Mouse (Mus musculus) common myeloid progenitor, adult 5-6 weeks (primary cell): ENCODE measurements around the gene Mllt10. TPM values are rescaled to one million over a fixed set of nuclear protein-coding genes. Genes with fewer than 3 reads are reported as not detected.
A peak's percentile ranks its signal among the peaks of the same experiment; 100 is the strongest.

Experiments used
- ATAC-seq: replicated peaks from 2 replicates; pipeline ENCODE4 v1.8.0; 2016; ENCODE audit warnings: low read depth, mild to moderate bottlenecking, moderate TSS enrichment, inconsistent platforms; ENCODE audit not compliant: poor library complexity, severe bottlenecking
- total RNA-seq: library from RNA; stranded (forward); fragments of 200-1000, 187-1606 nt; gene quantifications from 2 replicates; pipeline ENCODE4 v1.2.3, GENCODE M21; 2017

The Mllt10 gene
- total RNA-seq, 1 experiment from 2014 or later, result 71.7 TPM

DNA sequence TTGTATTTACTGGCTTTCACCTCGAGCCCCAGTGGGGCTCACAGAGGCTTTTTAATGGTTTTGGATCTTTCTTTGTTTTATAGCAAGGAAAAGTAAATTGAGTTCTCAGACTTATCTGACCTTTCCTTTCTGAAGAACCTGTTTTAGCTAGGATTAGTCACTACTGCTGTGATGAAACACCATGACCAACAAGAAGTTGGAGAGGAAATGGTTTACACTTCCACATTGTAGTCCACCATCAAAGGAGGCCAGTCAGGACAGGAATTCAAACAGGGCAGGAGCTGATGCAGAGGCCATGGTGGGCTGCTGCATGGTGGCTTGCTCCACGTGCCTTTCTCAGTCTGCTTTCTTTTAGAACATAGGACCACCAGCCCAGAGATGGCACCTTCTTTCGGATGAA, 121.2 kb downstream of the Mllt10 start:
- ATAC-seq, result no peak

DNA sequence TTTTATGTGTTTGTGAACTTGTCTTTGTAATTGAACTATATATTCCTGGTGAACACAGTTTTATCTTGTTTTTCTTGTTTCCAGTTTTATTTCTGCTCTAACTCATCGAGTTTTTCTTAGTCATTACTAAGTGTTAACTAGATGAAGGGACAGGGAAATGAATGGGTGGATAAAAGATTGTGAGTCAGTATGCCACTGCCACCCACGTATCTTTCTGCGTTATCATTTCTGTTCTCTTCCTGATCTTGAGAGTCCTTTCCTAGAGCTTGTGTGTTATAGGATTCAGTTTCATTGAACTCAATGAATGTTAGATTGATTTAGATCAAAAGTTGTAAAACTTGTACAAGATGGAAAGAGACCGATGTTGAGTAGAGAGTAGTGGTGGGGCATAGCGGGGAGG, 125.3 kb downstream of the Mllt10 start:
- ATAC-seq, result no peak

DNA sequence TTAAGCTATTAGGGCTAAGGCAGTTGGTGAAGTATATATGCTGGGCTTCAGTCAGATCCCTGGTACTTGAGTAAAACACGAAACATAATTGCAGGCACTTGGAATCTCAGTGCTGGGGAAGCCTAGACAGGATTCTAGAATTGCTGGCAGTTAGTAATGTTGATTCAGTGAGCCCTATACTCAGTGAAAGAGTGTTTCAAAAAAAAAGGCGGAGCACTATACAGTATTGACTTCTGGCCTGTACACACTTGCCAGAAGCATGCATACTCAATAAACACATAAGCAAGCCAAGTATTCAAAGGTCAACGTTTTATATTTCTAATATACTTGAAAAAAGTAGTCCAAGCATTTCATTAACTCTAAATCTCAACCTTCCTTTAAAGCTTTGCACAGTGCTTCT, 126.6 kb downstream of the Mllt10 start:
- ATAC-seq, result no peak

DNA sequence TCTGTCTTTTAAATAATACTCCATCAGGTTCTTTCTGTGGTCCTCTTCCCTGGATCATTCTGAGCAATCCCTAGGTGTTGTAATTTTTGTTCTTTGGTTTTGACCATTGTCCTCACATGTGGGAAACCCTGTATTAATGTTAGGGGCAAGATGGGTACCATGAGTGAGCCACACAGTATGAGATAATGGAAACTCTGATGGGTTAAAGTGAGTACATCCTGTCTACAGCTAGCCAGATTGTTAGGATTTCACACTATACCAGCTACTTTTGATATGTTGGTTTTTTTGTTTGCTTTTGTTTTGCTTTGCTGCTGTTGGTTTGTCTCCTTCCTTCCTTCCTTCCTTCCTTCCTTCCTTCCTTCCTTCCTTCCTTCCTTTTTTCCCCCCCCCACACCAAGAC, 128.0 kb downstream of the Mllt10 start:
- no peak for ATAC-seq

DNA sequence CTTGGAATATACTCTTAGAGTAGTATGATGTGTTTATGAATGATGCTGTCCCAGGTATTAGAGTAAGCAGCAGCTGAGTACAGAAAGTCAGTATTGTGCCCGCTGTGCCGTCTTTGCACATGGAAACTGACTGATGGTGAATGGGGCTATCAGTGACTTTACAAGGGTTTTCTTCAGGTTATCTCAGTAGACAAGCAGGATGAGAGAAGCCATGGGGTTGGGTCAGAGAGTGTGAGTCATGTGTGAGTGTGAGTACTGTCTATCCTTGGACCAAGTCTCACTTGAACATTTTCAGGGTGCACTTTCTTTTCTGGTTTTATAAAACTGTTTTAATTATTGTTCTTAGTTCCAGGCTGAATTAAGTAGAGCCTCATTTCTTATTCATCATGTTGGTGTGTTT, 133.3 kb downstream of the Mllt10 start:
- ATAC-seq, result no peak

DNA sequence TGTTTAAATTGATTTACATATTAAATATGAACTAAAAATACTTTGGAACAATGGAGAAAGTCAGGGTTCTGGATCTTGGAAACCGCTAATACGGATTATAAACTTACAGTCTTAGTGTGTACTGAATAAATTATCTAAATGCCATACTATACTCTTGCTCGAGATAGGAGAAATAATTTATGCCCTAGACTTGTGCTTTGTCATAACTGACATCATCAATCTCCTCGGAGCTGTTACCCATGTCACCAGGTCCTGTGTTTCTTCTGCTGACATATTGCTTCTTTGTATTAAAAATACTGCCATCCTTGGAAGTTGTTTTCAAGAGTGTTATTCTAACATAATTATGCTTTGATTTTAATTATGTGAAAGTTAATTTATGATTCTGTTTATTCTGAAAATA, 140.2 kb downstream of the Mllt10 start:
- ATAC-seq, result no peak

DNA sequence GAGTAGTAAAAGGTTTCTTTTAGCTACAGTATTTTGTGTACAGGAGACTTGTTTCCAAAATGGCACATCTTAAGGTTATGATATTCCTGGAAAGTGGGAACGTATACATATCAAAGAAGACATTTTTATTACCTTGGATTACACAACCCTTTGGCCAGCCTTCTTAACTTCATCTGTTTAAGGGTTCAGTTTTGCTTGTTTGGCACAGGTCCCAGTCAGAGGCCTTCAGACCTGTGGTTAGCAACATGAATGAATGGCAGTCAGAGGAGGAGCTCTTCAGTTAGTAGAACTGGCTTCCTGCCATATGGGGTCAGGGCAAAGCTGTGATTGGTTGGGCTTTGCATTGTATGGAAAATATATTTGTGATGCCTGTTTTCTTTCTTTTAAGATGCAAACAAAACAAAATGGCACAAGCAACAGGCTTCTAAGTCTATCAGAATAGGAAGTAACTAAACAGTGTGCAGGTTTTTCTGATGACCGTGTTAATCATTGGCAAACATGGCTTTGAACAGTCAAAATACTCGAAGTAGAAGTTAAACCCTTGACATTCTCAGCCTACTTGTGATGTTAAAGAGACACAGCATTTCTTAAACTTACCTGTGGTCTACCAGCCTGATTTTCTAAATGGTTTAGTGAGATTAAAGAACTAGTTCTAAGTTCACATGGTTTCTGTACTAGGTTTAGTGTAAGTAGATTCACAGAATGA, 140.8 kb downstream of the Mllt10 start:
- peak; percentile 73 for ATAC-seq

DNA sequence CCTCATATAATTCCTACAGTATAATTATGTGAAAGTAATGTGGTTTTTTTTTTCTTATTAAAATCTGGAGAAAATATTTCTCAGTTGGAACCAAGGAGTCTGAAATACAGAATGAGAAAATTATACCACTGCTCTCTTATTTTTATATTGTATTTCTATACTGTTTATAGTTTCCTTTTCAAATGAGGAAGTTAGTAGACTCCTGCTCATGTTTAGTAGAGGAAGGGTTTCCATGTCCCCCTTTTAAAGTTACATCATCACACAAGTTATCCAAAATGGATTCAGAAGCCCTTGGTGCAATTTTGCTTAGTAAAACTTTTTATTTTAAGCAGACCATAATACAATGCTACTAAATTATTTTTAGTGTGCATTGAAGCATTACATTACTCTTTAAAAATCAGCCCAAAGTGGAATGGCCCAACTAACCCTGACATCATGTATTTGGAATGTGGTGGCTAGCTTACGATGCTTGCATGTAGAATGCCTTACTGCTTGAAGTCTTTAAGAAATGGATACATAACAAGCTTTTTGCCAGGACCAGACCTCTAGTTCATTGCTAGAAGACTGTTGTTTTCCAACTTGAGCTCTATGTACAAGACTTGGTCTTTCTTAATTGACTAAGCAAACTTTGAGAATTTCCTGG, 146.9 kb downstream of the Mllt10 start:
- ATAC-seq, result peak; percentile 58

DNA sequence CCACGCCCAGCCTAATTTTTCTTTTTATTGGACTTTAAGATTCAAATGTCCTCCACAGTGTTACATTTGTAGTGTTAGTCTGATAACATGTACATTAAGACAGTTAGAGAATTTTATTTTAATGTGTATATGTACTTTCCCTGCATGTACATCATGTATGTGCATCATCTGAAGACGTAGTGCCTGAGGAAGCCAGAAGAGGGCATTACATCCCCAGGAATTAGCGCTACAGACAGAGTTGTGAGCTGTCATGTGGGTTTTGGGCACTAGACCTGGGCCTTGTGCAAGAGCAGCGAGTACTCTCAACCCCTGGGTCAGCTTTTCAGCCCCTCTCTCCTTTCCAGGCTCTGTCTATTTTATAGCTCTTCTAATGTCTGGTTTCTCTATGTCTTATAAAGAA, 147.9 kb downstream of the Mllt10 start:
- ATAC-seq, result no peak

DNA sequence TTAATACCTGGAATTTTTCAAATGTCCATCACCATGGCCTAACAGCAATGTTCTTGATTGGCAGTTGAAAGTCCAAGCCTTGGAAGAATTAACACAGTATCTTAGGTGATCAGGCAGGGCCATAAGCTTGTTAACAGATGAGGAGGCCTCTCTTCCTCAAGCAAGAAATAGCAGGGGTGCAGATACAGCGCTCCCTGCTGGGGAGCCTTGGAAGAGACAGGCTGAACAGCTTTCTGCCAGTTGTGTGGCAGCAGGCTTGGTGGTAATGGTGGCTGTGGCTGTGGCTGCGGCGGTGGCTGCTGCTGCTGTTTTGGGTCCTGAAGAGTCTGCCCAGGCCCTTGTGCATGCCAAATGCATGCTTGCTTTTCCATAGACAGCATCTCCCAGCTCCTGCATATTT, 150.1 kb downstream of the Mllt10 start:
- peak; percentile 90 for ATAC-seq

DNA sequence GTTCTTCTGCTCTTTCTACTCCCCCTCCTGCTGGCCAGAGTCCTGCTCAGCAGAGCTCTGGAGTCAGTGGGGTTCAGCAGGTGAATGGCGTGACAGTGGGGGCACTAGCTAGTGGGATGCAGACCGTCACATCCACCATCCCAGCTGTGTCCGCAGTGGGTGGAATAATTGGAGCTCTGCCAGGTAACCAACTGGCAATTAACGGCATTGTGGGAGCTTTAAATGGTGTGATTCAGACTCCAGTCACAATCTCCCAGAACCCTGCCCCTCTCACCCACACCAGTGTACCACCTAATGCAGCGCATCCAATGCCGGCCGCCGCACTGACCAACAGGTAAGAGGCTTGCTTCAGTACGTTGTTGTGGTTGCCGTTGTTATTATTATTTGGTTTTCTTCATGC, 151.8 kb downstream of the Mllt10 start:
- ATAC-seq, result no peak

DNA sequence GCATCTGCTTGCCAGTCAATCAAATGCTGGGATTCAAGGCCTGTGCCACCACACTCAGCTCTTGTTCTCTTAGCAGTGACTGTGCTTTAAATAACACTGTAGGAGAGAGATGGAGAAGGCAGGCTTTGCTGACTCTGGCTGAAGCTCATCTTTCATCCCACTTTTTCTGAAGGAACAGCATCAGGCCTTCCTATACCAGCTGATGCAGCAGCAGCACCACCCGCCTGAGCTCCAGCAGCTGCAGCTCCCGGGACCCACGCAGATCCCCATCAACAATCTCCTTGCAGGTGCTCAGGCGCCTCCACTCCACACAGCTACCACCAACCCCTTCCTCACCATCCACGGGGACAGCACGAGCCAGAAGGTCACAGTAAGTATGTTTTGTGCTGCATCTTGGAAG, 153.5 kb downstream of the Mllt10 start:
- no peak for ATAC-seq

DNA sequence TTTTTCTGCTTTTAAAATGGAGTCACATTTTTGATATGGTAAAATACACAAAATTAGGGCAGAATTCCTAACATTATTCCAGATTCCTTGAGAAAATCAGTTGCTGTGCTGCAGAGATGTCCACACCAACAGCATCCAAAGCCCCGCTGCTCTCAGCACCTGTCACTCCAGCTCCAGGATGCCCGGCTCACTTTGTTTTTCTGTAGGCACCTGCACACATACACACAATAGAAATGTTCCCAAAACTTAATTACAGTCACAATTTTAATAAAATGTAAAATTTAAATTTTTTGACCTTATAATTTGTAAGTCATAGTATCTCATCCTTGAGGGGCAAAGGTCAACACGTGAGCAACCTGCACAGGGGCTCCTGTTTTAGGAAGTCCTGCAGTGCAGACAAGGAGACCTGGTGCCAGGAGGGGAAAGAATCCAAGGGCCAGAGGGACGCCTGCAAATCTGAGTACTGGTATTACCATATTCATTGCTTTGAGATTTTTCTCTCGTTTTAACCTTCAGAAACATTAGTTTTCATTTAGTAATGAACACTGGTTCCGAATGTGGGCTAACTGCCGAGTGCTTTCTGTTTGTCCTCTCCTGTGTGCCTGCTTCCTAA, 154.3 kb downstream of the Mllt10 start:
- no peak for ATAC-seq

DNA sequence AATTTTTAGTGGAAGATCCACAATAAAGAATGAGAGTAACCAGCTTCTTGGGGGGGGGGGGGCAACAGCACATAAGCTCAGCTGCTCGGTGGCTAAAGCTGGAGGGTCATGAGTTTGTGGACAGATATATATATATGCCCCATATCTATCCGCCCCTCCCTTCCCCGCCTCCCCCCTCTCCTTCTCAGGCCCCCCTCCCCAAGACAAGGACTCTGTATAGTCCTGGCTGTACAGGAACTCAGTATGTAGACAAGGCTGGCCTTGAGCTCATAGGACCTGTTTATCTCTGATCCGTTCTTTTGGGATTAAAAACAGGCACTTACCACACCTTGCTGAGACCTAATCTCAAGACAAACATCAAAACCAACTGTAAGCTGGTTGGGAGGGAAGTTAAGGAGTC, 154.9 kb downstream of the Mllt10 start:
- no peak for ATAC-seq

DNA sequence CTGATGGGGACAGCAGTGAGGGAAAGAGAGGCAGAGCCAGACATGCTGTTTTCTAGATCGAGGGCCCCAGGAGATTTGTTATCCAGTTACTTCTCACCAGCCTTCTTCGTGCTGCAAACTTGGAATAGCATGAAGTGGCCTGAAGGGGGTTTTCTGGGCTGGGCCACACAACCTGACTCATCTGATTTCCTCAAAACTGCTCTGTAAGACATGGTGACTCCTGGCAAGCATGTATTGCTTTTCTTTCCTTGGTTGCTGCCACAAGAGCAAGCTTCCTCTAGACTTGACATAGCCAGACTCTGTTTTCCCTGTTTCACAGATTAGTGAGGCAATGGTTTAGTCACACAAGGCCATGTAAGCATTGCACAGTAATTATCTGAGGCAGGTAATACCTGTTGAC, 159.0 kb downstream of the Mllt10 start:
- ATAC-seq, result no peak

DNA sequence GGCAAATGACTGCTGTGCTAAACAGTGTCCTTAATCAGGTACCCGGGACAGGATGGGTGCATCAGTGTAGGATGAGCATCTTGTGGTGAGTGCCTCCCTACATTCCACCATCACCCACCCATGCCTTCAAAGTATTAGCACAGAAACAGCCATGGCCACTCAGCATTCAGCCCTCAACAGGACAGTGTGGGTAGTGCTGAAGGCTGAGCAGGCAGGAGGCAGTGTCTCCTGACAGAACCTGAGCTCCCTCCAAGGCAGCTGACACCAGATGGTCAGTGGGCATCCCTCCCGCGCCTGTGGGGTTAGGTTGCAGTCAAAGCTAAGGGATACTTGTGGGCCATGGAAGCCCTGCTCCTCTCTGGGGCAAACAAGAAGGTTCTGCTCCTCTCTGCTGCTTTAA, 162.8 kb downstream of the Mllt10 start:
- no peak for ATAC-seq

DNA sequence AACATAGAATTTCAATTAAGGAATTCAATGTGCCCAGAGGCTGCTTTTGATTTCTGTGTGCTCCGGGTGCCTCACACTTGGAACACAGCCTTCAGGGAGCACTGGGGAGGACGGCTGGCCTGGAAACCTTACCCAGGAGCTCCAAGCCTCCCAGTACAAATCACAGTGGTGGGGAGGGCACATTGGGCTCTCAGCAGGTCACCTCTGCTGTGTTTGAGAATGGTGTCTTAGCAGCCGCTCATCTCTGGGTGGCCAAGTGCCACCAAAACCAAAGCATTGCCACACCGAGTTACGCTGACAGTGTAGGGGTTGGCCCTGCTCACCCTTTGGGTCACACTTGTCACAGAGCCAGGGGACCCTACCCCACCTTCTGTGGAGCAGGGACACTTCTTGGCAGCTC, 163.5 kb downstream of the Mllt10 start:
- no peak for ATAC-seq

DNA sequence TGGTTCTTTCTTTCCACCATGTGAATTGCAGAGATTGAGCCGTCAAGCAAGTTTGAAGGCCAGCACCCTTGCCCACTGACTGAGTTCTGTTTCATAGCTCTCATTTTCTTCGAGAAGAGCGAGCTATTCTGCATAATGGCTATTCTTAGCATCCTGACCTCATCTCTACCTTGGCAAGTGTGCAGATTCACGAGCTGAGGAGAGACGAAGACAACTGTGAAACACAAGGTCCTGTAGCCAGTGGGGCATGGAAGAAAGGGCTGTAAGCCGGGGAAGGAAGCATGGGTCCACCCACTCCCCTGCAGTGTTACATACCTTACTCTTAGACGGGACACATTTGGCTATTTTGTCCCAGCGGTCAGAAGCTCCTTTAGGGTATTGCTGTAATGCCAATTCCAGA, 164.1 kb downstream of the Mllt10 start:
- no peak for ATAC-seq

DNA sequence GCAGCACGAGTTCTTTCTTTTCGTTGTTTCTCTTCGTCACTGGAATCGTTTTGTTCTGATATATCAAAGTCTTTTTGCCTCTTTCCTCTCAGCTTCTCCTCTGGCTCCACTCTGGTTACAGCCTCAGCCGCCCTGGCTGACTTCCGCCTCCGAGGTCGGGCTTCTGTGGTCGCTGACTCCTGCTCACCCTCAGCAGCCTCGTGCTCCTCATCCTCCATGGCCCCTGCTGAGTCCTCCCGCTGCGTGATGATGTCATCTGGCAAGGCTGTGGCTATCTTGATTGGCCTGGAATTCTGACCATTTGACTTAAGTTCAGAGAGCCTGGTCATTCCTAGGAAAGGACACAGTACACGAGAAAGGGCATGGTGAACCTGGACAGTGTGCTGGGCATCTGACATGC, 164.5 kb downstream of the Mllt10 start:
- ATAC-seq, result no peak

DNA sequence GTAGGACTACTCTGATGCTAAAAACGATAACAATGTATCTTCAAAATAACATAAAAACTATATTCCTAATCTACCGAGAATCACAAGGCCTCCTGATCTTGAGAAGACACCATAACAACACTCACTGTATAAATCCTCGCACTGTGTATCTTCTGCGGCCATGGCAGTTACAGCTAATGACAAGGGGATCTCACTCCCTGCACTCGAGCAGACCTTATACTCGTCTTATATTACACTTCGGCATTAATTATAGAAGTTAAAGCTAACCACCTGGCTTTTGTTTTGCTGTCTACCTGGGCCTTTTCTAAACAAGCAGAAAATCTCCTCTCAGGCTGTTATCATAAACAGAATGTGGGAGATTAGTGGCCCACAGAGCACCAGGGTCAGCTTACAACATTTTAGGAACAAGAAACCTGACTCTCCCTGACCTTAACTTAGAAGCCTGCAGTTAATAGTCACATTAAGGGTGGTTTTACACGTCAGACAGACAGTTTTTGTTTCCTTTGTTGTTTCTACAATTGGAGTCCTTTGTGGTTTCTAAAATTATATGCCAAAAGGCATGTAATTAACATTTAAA, 173.5 kb downstream of the Mllt10 start:
- no peak for ATAC-seq

DNA sequence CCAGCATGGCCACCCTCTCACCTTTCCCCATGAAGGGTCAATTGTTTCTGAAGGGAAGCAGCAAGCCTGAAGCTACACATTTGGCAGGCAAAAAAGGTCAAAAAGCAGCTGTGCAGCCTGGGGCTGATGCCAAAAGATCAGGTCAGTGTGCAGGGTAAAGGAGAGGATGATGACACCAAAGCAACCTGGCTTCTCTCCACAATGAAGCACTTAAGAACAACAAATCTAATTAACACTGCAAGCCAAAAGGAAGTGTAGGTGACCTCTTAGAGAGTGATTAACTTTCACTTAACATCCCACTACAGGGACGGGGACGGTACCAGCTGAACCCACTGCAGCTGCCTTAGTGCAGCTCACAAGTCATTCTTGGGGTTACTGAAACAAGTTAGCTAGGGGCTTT, 174.2 kb downstream of the Mllt10 start:
- no peak for ATAC-seq
